Mouse (Mus musculus): ENCODE measurements around the gene Recql5. TPM values are rescaled to one million over a fixed set of nuclear protein-coding genes. Genes with fewer than 3 reads are reported as not detected.

Gene Recql5
- polyA plus RNA-seq, 1 experiment from 2014 or later: 22.5 TPM

- Histone ChIP-seq H3K27me3 (no peaks in the 10 kb centered on the region), H3K27ac (replicated peaks) (no peak overlapping the region), H3K36me3 (peaks cover 16% of the 10 kb centered on the region), H3K9me3 (no peaks in the 10 kb centered on the region), H3K9ac (no peak overlapping the region), H3K4me3 (no peak overlapping the region), H3K4me1 (replicated peaks) (peaks cover 30% of the 10 kb centered on the region), H3K4me2 (no peak overlapping the region)
- WGBS: 89% methylated on average over 8 of the region's 8 CpGs
- no peak for ATAC-seq (ENCODE audit: low read depth)
These were observed 28.9 kb downstream of the Recql5 start for GRCm38 (mm10) chr11:115904231-115904955.

GRCm38 (mm10) chr11:115903384-115904230, 29.7 kb downstream of the Recql5 start:
- Histone ChIP-seq H3K27ac (replicated peaks) (no peak overlapping the region), H3K9me3 (no peaks in the 10 kb centered on the region), H3K36me3 (peaks cover 12% of the 10 kb centered on the region), H3K9ac (no peak overlapping the region), H3K4me3 (no peak overlapping the region), H3K27me3 (no peaks in the 10 kb centered on the region), H3K4me1 (replicated peaks) (peaks cover 35% of the 10 kb centered on the region), H3K4me2 (no peak overlapping the region)
- ATAC-seq (ENCODE audit: low read depth): no peak
- 73% methylated on average over 11 of the region's 11 CpGs for WGBS

DNA sequence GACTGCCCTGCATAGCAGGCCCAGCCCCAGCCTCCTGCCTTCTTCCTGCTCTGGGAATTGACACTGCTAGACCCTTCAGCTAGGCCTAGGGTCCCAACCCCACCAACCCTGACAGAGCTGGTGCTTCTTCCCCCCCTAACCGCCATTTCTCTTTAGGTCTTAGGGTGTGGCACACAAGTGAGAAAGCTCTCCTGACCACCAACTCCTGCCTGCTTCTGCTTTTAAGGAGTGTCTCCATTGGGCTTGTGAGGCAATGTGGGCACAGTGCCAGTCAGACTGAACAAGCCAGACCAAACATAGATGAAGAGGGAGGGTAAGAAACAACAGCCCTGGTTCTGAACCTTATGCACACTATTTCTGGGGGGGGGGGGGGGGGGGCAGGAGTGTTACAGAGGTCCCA, 30.4 kb downstream of the Recql5 start:
- 100% methylated on average over 1 of the region's 1 CpGs for WGBS

GRCm38 (mm10) chr11:115902177-115902576, 31.1 kb downstream of the Recql5 start:
- Histone ChIP-seq H3K4me1 (replicated peaks) (peaks cover 35% of the 10 kb centered on the region), H3K27me3 (no peaks in the 10 kb centered on the region), H3K27ac (replicated peaks) (no peak overlapping the region), H3K36me3 (peaks cover 12% of the 10 kb centered on the region), H3K9me3 (no peaks in the 10 kb centered on the region), H3K4me2 (no peak overlapping the region), H3K4me3 (no peak overlapping the region), H3K9ac (no peak overlapping the region)
- ATAC-seq (ENCODE audit: low read depth): no peak
- 84% methylated on average over 5 of the region's 5 CpGs for WGBS

More for the DNA sequence above, 30.4 kb downstream of the Recql5 start:
- no peak overlapping the region for H3K9ac ChIP-seq
- H3K4me3 ChIP-seq: no peak overlapping the region
- peaks cover 35% of the 10 kb centered on the region for H3K4me1 ChIP-seq (replicated peaks)
- ATAC-seq (ENCODE audit: low read depth): no peak
- no peak overlapping the region for H3K4me2 ChIP-seq
- no peaks in the 10 kb centered on the region for H3K9me3 ChIP-seq
- H3K36me3 ChIP-seq: peaks cover 6% of the 10 kb centered on the region
- H3K27me3 ChIP-seq: no peaks in the 10 kb centered on the region
- H3K27ac ChIP-seq (replicated peaks): no peak overlapping the region

- no peak for ATAC-seq (ENCODE audit: low read depth)
- H3K9me3 ChIP-seq: no peaks in the 10 kb centered on the region
- 0 out of 2 replicates have a peak overlapping the region, but pooled peaks have one; percentile 3 for H3K27ac ChIP-seq (replicated peaks)
- no peak overlapping the region for H3K4me3 ChIP-seq
- peaks cover 18% of the 10 kb centered on the region for H3K36me3 ChIP-seq
- H3K27me3 ChIP-seq: no peaks in the 10 kb centered on the region
- H3K4me1 ChIP-seq (replicated peaks): peaks cover 35% of the 10 kb centered on the region
- H3K4me2 ChIP-seq: no peak overlapping the region
- no peak overlapping the region for H3K9ac ChIP-seq
- WGBS: 83% methylated on average over 9 of the region's 9 CpGs
These were observed 31.7 kb downstream of the Recql5 start for GRCm38 (mm10) chr11:115901338-115902161.

- Histone ChIP-seq H3K36me3 (peaks cover 23% of the 10 kb centered on the region), H3K4me3 (no peak overlapping the region), H3K9me3 (no peaks in the 10 kb centered on the region), H3K4me1 (replicated peaks) (peaks cover 35% of the 10 kb centered on the region), H3K9ac (peak overlapping the region; percentile 27; the same call in 1 of the 2 replicates), H3K27ac (replicated peaks) (no peak overlapping the region), H3K27me3 (no peaks in the 10 kb centered on the region), H3K4me2 (0 out of 2 replicates have a peak overlapping the region, but pooled peaks have one; percentile 21)
- WGBS: 81% methylated on average over 8 of the region's 8 CpGs
- no peak for ATAC-seq (ENCODE audit: low read depth)
These were observed 32.5 kb downstream of the Recql5 start for GRCm38 (mm10) chr11:115900561-115901337.

DNA sequence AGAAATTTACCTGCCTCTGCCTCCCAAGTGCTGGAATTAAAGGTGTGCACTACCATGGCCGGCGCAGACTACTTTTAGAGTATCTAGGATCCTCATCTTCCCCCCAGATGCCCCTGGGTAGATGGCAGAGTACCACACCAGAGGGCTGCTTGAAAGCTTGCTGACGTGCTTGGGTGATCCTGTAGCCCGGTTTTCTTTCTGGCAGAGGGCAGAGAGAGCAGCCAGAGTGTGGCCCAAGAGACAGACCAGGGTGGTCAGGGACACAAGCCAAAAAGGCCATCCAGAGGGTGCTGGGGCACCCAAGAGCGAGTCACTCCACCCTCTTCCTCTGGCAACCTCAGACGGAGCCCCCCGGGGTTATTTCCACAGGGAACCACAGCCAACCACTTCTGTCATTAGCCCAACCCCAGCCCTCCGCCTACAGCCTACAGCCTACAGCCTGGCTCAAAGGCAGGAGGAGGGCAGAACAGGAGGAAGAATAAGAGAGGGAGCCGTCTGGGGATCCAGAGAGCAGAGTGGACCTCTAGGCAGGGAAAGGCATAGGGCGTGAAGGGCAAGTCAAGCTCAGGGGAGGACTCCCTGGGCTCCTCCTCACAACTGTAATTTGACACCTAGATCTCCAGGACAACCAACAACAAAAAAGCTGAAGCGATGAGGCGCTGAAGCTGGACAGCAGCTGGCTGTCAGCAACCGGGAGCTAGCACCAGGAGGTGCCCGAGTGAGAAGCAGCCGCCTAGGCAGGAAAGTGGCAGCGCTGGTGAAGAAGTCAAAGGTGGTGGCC, 33.6 kb downstream of the Recql5 start, which contains the start of gene Smim5:
Gene Smim5 (plus strand): TSS at position 481 of the 781 bp plus-strand sequence.
- no peak within 1 kb of the TSS for H3K4me3 ChIP-seq
- H3K4me2 ChIP-seq: peak within 1 kb of the TSS; percentile 21; the same call in 1 of the 2 replicates
- H3K36me3 ChIP-seq: peaks cover 30% of the 10 kb centered on the region
- H3K27ac ChIP-seq (replicated peaks): peak within 1 kb of the TSS; percentile 4; the same call in 1 of the 2 replicates
- peak within 1 kb of the TSS; percentile 27; the same call in 1 of the 2 replicates for H3K9ac ChIP-seq
- no peaks in the 10 kb centered on the region for H3K9me3 ChIP-seq
- peaks cover 35% of the 10 kb centered on the region for H3K4me1 ChIP-seq (replicated peaks)
- ATAC-seq (ENCODE audit: low read depth): no peak
- whole genome bisulfite sequencing: 33% methylated on average over 16 of the region's 16 CpGs
- no peaks in the 10 kb centered on the region for H3K27me3 ChIP-seq

- WGBS: 13% methylated on average over 4 of the region's 4 CpGs
- Histone ChIP-seq H3K4me3 (no peak overlapping the region), H3K9me3 (no peaks in the 10 kb centered on the region), H3K4me1 (replicated peaks) (peaks cover 35% of the 10 kb centered on the region), H3K4me2 (no peak overlapping the region), H3K9ac (no peak overlapping the region), H3K27me3 (no peaks in the 10 kb centered on the region), H3K27ac (replicated peaks) (no peak overlapping the region), H3K36me3 (peaks cover 36% of the 10 kb centered on the region)
- no peak for ATAC-seq (ENCODE audit: low read depth)
These were observed 34.4 kb downstream of the Recql5 start for GRCm38 (mm10) chr11:115898886-115899285.

GRCm38 (mm10) chr11:115898446-115898845, 34.8 kb downstream of the Recql5 start:
- Histone ChIP-seq H3K9ac (no peak overlapping the region), H3K4me3 (no peak overlapping the region), H3K27ac (replicated peaks) (no peak overlapping the region), H3K27me3 (no peaks in the 10 kb centered on the region), H3K4me2 (no peak overlapping the region), H3K36me3 (peaks cover 41% of the 10 kb centered on the region), H3K9me3 (no peaks in the 10 kb centered on the region), H3K4me1 (replicated peaks) (peaks cover 30% of the 10 kb centered on the region)
- WGBS: 77% methylated on average over 7 of the region's 7 CpGs
- ATAC-seq (ENCODE audit: low read depth): no peak

DNA sequence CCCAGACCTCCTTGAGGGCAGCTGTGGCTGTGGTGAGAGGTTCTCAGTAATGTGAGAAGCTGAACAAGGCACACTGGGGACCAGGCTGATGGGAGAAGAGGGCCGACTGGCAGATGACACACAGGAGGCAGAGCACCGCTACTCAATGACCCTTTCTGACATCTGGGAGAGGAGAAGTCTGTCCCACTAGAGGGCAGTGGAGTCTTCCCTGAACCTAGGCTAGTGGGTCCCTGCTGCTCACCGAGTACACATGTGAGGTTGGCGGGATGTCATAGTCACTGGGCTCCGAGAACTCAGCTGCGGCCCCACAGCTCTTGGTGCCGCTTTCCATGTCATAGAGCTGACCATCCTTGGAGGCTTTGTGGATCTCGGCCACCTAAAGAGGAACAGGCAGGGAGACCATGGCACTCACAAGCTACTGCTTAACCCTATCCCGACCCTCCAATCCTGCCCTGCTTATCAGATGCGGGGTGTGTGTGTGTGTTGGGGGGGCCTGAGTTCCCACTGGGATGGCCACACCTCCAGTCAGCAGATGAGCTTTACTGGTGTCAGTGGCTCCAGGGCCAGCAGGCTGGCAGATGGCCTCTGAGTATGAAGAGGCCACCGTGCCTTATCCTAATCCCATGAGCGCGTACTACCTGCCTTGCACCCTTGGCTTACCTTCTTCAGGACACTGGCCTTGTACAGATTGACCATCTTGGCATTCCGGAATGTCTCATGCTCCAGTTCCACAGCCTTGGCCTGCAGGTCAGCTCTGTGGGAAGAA, 38.3 kb downstream of the Recql5 start:
- no peak overlapping the region for H3K4me3 ChIP-seq
- 72% methylated on average over 14 of the region's 14 CpGs for WGBS
- peaks cover 54% of the 10 kb centered on the region for H3K36me3 ChIP-seq

More for the DNA sequence above, 38.3 kb downstream of the Recql5 start:
- ATAC-seq (ENCODE audit: low read depth): no peak
- H3K9me3 ChIP-seq: no peaks in the 10 kb centered on the region
- no peaks in the 10 kb centered on the region for H3K27me3 ChIP-seq
- no peak overlapping the region for H3K27ac ChIP-seq (replicated peaks)
- H3K9ac ChIP-seq: no peak overlapping the region
- no peak overlapping the region for H3K4me2 ChIP-seq
- H3K4me1 ChIP-seq (replicated peaks): peaks cover 10% of the 10 kb centered on the region

Measured in neural tube, embryonic 13.5 days (tissue).